Mouse (Mus musculus) heart, embryonic 12.5 days (tissue): ENCODE data around the gene 1110051M20Rik. TPM values are rescaled to one million over a fixed set of nuclear protein-coding genes. Genes with fewer than 3 reads are reported as not detected.
A peak's percentile ranks its signal among the peaks of the same experiment; 100 is the strongest.

ENCODE experiments used
- ATAC-seq: fragments of 200-750 bp; cut with Nextera tagmentation; 2 replicates; pipeline ENCODE4 v1.8.0; 2017; ENCODE audit warnings: moderate TSS enrichment, moderate library complexity; ENCODE audit not compliant: insufficient number of reproducible peaks, low FRiP score
- H3K27ac ChIP-seq: fragments of 300-500 bp; sonication (generic); 2 replicates; pipeline ENCODE4 v1.5.1; 2016; ENCODE audit warnings: mild to moderate bottlenecking, moderate library complexity; ENCODE audit not compliant: poor library complexity, severe bottlenecking
- H3K27me3 ChIP-seq: fragments of 300-500 bp; sonication (generic); replicated peaks from 2 replicates; pipeline ENCODE4 v1.6.1; 2016; ENCODE audit warnings: mild to moderate bottlenecking, moderate library complexity
- H3K36me3 ChIP-seq: fragments of 300-500 bp; sonication (generic); 2 replicates; pipeline ENCODE4 v1.6.1; 2016; ENCODE audit warnings: mild to moderate bottlenecking, moderate library complexity
- H3K4me1 ChIP-seq: fragments of 300-500 bp; sonication (generic); replicated peaks from 2 replicates; pipeline ENCODE4 v1.6.1; 2016; ENCODE audit warnings: mild to moderate bottlenecking
- H3K4me2 ChIP-seq: fragments of 300-500 bp; sonication (generic); 2 replicates; pipeline ENCODE4 v1.6.1; 2016; ENCODE audit warnings: mild to moderate bottlenecking, moderate library complexity
- H3K4me3 ChIP-seq: fragments of 300-500 bp; sonication (generic); 2 replicates; pipeline ENCODE4 v1.5.1; 2016; ENCODE audit warnings: mild to moderate bottlenecking
- H3K9ac ChIP-seq: fragments of 300-500 bp; sonication (generic); 2 replicates; pipeline ENCODE4 v1.6.1; 2016; ENCODE audit warnings: mild to moderate bottlenecking, moderate library complexity
- H3K9me3 ChIP-seq: fragments of 300-500 bp; sonication (generic); replicated peaks from 2 replicates; pipeline ENCODE4 v1.6.1; 2016; ENCODE audit warnings: mild to moderate bottlenecking, moderate library complexity
- whole genome bisulfite sequencing: fragments of 180-500 bp; shearing (Covaris S2); methylation state at CpG from one replicate; pipeline ENCODE4 v1.1.7; 2016; 5-methylcytosine and 5-hydroxymethylcytosine counted together
- polyA plus RNA-seq: library from polyadenylated mRNA; unstranded; fragments of >200 nt; fragmentation: Nextera tagmentation; extraction: Ambion mirVana; gene quantifications from 2 replicates; pipeline ENCODE4 v1.2.1, GENCODE M21; 2016

1110051M20Rik gene
- polyA plus RNA-seq, 1 experiment from 2014 or later, result 35.7 TPM

DNA sequence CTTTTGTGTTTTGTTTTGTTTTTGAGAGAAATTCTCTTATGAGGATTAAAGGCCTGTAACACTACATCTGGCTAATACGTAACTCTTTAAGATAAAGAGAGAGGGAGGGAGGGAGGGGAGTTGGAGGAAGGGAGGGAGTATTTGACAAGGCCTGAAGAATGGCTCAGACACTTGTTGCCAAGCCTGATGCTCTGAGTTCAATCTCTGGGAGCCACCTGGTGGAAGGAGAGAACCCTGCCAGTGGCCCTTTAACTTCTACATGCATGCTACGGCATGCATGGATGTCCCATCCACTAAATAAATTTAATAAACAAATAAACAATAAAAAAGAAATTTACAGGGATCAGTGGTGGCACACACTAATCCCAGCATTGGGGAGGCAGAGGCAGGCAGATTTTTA is 142.7 kb downstream of the 1110051M20Rik start:
- WGBS, result 64% methylated on average over 2 of the region's 2 CpGs
- H3K9me3 ChIP-seq, result no peaks in the 10 kb centered on the region

DNA sequence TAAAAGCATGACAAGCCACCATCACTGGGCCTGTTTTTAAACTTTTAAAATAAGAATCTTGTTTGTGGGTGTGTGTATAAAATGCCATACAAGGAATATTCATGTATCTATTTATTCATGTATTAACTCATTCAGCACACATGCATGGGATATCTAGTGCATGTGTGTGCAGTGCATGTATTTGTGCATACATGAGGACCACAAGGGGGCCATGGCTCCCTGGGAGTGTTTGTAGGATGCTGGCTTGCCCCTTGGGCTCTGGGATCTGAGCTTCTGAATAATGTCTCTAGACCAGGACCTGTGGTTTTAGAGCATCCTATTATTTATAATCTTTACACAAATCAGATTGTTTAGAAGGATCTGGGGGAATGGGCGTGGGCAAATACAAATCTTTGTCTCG is 143.7 kb downstream of the 1110051M20Rik start:
- ATAC-seq, result no peak
- WGBS, result 93% methylated on average over 2 of the region's 2 CpGs
- H3K9me3 ChIP-seq, result no peaks in the 10 kb centered on the region

More for the DNA sequence above, 142.7 kb downstream of the 1110051M20Rik start:
- Histone ChIP-seq H3K36me3 (no peaks in the 10 kb centered on the region), H3K4me3 (no peak overlapping the region), H3K4me2 (no peak overlapping the region), H3K27me3 (no peaks in the 10 kb centered on the region), H3K4me1 (peaks cover 19% of the 10 kb centered on the region), H3K9ac (no peak overlapping the region), H3K27ac (no peak overlapping the region)
- no peak for ATAC-seq

DNA sequence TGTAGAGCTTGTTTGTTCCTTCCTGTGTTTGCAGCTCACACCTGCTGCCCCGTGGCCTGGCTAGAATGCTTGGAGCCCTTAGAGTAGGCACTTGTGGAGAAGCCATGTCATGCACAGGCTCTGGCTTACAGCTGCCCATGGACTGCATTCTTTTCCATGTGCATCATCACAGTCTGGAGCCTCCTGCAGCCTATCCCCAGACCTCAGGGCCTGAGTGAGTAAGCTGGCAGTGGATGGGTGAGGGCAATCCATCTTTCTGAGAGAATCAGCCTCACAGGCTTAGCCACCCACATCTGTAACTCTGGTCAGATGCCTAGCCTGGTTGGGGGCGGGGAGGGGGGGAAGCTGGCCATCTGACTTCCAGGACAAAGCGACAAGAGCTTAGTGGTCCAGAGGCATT is 145.3 kb downstream of the 1110051M20Rik start:
- H3K9ac ChIP-seq, result no peak overlapping the region
- H3K27ac ChIP-seq, result peak overlapping the region; percentile 31
- ATAC-seq, result peak; percentile 61
- H3K4me1 ChIP-seq, result peaks cover 26% of the 10 kb centered on the region
- no peaks in the 10 kb centered on the region for H3K36me3 ChIP-seq
- no peaks in the 10 kb centered on the region for H3K27me3 ChIP-seq
- WGBS, result 33% methylated on average over 3 of the region's 3 CpGs
- no peaks in the 10 kb centered on the region for H3K9me3 ChIP-seq
- no peak overlapping the region for H3K4me3 ChIP-seq
- H3K4me2 ChIP-seq, result no peak overlapping the region

More for the DNA sequence above, 143.7 kb downstream of the 1110051M20Rik start:
- Histone ChIP-seq H3K4me3 (no peak overlapping the region), H3K27me3 (no peaks in the 10 kb centered on the region), H3K36me3 (no peaks in the 10 kb centered on the region), H3K27ac (no peak overlapping the region), H3K4me1 (peaks cover 19% of the 10 kb centered on the region), H3K9ac (no peak overlapping the region), H3K4me2 (no peak overlapping the region)

DNA sequence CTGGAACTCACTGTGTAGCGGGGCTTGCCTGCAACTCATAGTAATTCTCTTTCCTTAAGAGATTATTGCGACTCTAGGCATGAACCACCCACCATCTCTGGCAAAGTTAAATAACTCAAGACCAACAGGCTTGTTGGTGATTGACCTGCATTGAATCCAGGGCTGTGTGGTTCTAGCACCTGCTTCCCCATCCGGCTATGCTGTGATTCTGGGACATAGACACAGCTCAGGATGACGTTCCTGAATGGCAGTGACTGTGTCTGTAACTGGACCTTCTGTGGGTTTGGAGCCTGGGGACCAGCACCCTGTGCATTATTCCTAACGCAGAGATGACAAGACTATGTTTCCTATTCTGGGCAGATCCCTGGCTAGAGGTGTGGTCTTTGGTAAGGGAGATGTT is 148.6 kb downstream of the 1110051M20Rik start:
- no peak overlapping the region for H3K4me2 ChIP-seq
- ATAC-seq, result no peak
- no peak overlapping the region for H3K4me3 ChIP-seq
- 83% methylated on average over 5 of the region's 5 CpGs for WGBS
- H3K27me3 ChIP-seq, result no peaks in the 10 kb centered on the region
- no peak overlapping the region for H3K9ac ChIP-seq
- H3K36me3 ChIP-seq, result no peaks in the 10 kb centered on the region
- no peaks in the 10 kb centered on the region for H3K9me3 ChIP-seq
- no peak overlapping the region for H3K27ac ChIP-seq
- peaks cover 26% of the 10 kb centered on the region for H3K4me1 ChIP-seq

DNA sequence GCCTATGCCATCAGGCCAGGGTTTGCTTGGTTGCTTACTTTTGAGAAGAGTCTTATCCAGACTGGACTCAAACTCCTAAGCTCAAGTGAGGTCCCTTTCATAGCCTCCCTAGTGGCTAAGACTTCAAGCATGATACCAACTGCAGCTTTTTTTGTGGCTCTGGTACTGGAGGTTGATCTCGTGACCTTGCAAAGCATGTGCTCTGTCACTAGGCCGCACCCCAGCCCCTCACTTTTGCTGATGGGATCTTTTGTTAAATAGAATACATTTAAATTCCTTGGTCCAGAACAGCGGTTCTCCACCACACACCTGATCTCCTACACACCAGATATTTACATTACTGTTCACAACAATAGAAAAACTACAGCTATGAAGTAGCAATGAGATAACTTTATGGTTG is 150.3 kb downstream of the 1110051M20Rik start:
- H3K9ac ChIP-seq, result no peak overlapping the region
- no peak overlapping the region for H3K4me2 ChIP-seq
- H3K9me3 ChIP-seq, result no peaks in the 10 kb centered on the region
- no peak for ATAC-seq
- no peaks in the 10 kb centered on the region for H3K36me3 ChIP-seq
- no peak overlapping the region for H3K27ac ChIP-seq
- H3K4me1 ChIP-seq, result peaks cover 21% of the 10 kb centered on the region
- no peaks in the 10 kb centered on the region for H3K27me3 ChIP-seq
- no peak overlapping the region for H3K4me3 ChIP-seq
- WGBS, result 84% methylated on average over 3 of the region's 3 CpGs

DNA sequence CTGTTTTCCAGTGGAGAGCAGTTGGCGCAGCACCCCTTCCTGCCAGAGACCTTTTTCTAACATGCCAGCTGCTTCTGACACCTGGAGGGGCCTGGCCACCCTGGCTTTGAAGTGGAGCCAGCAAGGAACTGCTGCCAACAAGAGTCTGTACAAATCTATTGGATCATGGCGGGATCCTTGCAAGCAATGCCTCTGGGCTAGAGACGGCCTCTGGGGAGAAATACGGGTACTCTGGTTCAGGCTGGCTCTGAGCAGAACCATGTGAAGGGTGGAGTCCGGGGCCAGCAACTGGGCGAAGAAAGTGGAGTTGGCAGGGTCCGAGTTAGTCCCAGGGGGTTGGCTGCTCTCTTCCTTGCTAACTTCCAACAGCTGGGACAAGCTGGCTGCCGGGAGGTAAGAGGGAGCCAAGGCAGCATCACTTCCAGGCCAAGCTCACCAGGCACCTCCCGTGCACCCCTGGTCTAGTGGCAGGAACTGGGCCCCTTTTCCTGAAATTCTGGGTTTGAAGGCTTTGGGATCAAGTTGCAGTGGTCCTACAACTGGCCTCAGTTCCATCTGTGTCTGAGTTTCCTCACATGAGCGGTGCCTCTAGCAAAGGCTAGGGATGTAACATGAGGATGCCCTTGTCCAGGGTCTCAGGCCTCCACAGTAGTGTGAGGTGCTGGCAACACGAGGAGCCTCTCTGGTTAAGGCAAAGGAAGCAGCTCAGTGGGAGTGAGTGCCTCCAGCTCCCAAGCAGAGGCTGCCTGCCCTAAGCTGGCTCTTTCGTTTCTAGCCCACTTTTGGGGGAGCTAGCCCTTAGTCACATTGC is 153.1 kb downstream of the 1110051M20Rik start:
- Histone ChIP-seq H3K4me1 (peaks cover 22% of the 10 kb centered on the region), H3K4me2 (no peak overlapping the region), H3K36me3 (no peaks in the 10 kb centered on the region), H3K27ac (no peak overlapping the region), H3K9me3 (no peaks in the 10 kb centered on the region), H3K4me3 (no peak overlapping the region), H3K27me3 (no peaks in the 10 kb centered on the region), H3K9ac (no peak overlapping the region)
- no peak for ATAC-seq
- 69% methylated on average over 12 of the region's 12 CpGs for WGBS

DNA sequence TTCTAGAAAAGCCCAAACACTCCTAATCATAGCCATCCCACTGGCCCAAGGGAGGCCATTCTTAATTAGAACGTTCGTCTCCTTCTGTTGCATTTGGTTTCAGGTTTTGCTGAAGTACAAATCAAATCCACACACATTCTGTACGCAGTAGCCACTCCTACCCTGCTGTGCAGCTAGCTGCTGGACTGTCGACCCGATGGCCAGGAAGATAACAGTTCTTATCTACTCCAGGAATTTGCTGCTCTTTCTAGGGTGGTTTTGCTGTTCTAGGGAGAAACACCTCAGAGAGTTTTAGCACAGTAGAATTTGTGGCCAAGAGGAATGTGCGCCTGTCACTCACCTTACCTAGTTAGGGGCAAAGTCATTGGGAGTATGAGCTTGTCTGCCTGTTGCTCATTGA is 156.9 kb downstream of the 1110051M20Rik start:
- ATAC-seq, result no peak
- H3K9me3 ChIP-seq, result no peaks in the 10 kb centered on the region
- peaks cover 32% of the 10 kb centered on the region for H3K4me1 ChIP-seq
- H3K4me3 ChIP-seq, result no peak overlapping the region
- WGBS, result 33% methylated on average over 6 of the region's 6 CpGs
- H3K27ac ChIP-seq, result no peak overlapping the region
- H3K36me3 ChIP-seq, result no peaks in the 10 kb centered on the region
- no peak overlapping the region for H3K4me2 ChIP-seq
- no peaks in the 10 kb centered on the region for H3K27me3 ChIP-seq
- H3K9ac ChIP-seq, result no peak overlapping the region

DNA sequence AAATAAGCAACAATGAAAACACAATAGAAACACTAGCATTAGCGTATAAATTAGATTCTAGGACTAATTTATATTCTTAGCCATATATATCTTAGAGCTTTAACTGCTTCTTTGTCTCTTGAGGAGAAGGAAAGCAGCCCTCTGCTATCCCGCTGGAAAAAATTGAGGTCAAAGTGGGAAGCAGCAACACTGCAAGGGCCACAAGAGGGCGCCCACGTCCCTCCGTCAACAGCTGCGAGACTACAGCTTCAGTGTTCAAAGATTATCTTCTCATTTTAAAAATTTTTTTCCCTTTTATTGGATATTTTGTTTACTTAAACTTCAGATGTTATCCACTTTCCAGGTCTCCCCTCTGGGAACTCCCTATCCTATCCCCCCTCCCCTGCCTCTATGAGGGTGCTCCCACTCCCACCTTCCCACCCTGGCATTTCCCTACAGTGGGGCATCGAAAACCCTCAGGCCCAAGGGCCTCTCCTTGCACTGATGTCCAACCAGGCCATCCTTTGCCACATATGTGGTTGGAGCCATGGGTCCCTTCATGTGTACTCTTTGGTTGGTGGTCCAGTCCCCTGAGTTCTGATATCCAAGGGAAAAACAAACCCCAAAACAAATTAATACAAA is 158.5 kb downstream of the 1110051M20Rik start:
- Histone ChIP-seq H3K4me3 (no peak overlapping the region), H3K27ac (no peak overlapping the region), H3K4me1 (peaks cover 38% of the 10 kb centered on the region), H3K36me3 (no peaks in the 10 kb centered on the region), H3K27me3 (no peaks in the 10 kb centered on the region), H3K9me3 (no peaks in the 10 kb centered on the region), H3K4me2 (no peak overlapping the region), H3K9ac (no peak overlapping the region)
- no peak for ATAC-seq
- WGBS, result 12% methylated on average over 7 of the region's 7 CpGs

DNA sequence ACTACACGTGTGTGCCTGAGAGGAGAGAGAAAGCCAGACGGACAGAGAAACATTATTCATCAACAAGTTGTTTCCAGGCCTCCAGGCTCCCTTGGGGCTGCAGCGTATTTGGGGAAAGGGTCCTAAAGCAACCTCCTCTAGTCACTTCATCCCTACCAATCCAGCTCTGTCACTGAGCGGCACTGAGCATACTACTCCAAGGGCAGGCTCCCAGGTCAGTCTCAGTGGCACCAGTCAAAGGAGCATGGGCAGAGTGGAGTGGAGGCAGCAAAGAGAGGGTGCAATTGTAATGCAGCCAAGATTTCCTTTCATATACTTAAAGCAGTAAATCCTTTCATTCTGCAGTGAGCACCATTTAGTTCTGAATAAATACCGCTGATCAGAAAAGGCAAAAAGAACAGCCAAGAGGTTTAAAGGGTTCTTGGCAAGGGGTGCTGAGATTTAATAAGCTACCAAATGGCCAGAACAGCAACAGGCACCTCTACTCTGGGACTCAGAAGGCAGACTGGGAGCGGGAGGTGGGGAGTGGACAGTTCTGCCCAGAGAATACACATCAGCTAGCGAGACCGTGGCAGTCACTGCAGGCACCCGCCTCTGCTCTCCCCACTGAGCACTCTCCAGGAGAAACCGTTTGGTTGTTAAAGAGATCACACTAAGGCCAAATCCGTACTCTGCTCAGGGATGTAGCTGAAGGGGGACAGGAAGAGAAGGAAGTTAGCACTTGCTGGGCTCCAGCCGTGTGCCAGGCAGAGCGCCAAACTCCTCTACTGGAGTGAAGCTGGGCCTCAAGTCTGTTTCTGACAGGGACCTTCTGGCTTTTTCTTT is 159.9 kb downstream of the 1110051M20Rik start:
- H3K4me1 ChIP-seq, result peaks cover 38% of the 10 kb centered on the region
- H3K27me3 ChIP-seq, result no peaks in the 10 kb centered on the region
- H3K4me2 ChIP-seq, result no peak overlapping the region
- H3K36me3 ChIP-seq, result no peaks in the 10 kb centered on the region
- H3K4me3 ChIP-seq, result no peak overlapping the region
- no peak overlapping the region for H3K9ac ChIP-seq
- H3K9me3 ChIP-seq, result no peaks in the 10 kb centered on the region
- no peak overlapping the region for H3K27ac ChIP-seq
- no peak for ATAC-seq
- 53% methylated on average over 13 of the region's 13 CpGs for WGBS

DNA sequence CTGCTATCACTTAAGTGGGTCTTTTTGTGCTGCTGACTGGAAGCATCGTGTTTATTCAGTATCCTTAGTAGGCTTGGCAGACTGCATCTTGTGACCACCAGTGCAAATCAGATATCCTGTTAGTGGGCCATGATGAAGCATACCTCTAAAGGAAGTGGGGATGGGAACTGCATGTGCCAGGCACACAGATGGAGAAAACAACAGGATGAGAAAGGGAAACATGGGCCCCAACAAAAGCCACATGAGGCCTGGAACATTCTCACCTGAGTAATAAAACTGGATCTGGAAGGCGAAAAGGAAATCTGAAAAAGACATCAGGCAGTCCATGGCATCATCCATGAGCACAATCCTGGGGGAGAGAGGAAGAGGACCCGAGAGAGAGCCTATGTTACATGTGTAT is 160.5 kb downstream of the 1110051M20Rik start:
- Histone ChIP-seq H3K4me1 (peaks cover 38% of the 10 kb centered on the region), H3K9me3 (no peaks in the 10 kb centered on the region), H3K9ac (no peak overlapping the region), H3K36me3 (no peaks in the 10 kb centered on the region), H3K4me3 (no peak overlapping the region), H3K4me2 (no peak overlapping the region), H3K27me3 (no peaks in the 10 kb centered on the region), H3K27ac (no peak overlapping the region)
- WGBS, result 68% methylated on average over 3 of the region's 3 CpGs
- ATAC-seq, result no peak

DNA sequence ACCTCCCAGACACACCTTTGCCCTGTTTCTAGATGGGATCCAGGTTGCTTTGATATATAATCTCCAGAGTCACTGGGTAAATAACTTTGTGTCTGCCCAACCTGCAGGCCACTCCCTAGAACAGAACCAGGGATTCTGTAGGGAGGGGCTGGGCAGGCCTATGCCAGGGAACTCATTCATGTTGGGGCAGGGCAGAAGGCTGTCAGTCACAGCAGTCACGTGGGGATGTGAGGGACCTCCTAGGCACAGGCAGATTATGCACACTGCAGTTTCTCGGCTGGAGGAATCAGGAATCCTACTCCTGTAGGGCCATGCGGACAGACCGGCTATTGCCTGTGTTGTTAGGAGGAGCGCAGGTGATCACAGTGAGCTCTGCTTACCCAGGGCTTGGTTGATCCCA is 163.1 kb downstream of the 1110051M20Rik start:
- H3K27me3 ChIP-seq, result no peaks in the 10 kb centered on the region
- H3K9me3 ChIP-seq, result no peaks in the 10 kb centered on the region
- H3K9ac ChIP-seq, result no peak overlapping the region
- H3K27ac ChIP-seq, result no peak overlapping the region
- H3K4me1 ChIP-seq, result peaks cover 33% of the 10 kb centered on the region
- H3K4me2 ChIP-seq, result no peak overlapping the region
- 47% methylated on average over 5 of the region's 5 CpGs for WGBS
- H3K36me3 ChIP-seq, result peaks cover 16% of the 10 kb centered on the region
- ATAC-seq, result no peak
- no peak overlapping the region for H3K4me3 ChIP-seq
